Mouse (Mus musculus): ENCODE measurements around the gene Arhgef28.

GRCm38 (mm10) chr13:98206546-98206870 is 269 bp upstream of the Arhgef28 start:
- TF ChIP-seq POLR2A (IDR thresholded peaks at IDR 0.05; ENCODE audit: extremely low read depth, insufficient read depth, low read length) (no peak), CTCF (IDR thresholded peaks at IDR 0.05; ENCODE audit: extremely low read depth, insufficient read depth, low read length) (no peak)
